Mouse (Mus musculus) bone marrow, adult 2 months (tissue): ENCODE data around the gene Ndufc1. TPM values are rescaled to one million over a fixed set of nuclear protein-coding genes. Genes with fewer than 3 reads are reported as not detected.

Source experiments
- H3K27ac ChIP-seq: fragments of 200-500 bp; 2 replicates; pipeline ENCODE4 v1.5.1; 2012; ENCODE audit warnings: low read depth, mild to moderate bottlenecking, control low read depth, inconsistent platforms, low read length; ENCODE audit not compliant: control insufficient read depth, poor library complexity, insufficient read depth
- H3K4me1 ChIP-seq: fragments of 200-500 bp; 2 replicates; pipeline ENCODE4 v1.6.1; 2011; ENCODE audit warnings: low read length; ENCODE audit not compliant: control insufficient read depth, insufficient read depth
- H3K4me3 ChIP-seq: fragments of 200-500 bp; replicated peaks from 2 replicates; pipeline ENCODE3; 2011; ENCODE audit warnings: mild to moderate bottlenecking, low read depth, low read length, control low read depth; ENCODE audit not compliant: control insufficient read depth
- CTCF ChIP-seq: fragments of 200-500 bp; IDR thresholded peaks from 2 replicates; pipeline ENCODE4 v1.5.1; 2011; ENCODE audit warnings: low read length, control low read depth; ENCODE audit not compliant: control insufficient read depth, insufficient read depth
- POLR2A ChIP-seq: fragments of 200-500 bp; IDR thresholded peaks from 2 replicates; pipeline ENCODE4 v1.6.1; 2011; ENCODE audit warnings: low read depth, mild to moderate bottlenecking, control low read depth, low read length, borderline replicate concordance; ENCODE audit not compliant: control insufficient read depth
- WGBS: fragments of 180-500 bp; shearing (Covaris S2); methylation state at CpG from one replicate; pipeline ENCODE4 v1.1.7; 2018; 5-methylcytosine and 5-hydroxymethylcytosine counted together
- polyA plus RNA-seq: library from polyadenylated mRNA; stranded (reverse); fragments of >200 nt; gene quantifications from 2 replicates; pipeline ENCODE4 v1.2.4, GENCODE M21; 2011; ENCODE audit warnings: low replicate concordance; ENCODE audit not compliant: missing spikeins, insufficient read depth, insufficient read length

Ndufc1 gene
- polyA plus RNA-seq, 1 experiment, result 72.8 TPM

DNA sequence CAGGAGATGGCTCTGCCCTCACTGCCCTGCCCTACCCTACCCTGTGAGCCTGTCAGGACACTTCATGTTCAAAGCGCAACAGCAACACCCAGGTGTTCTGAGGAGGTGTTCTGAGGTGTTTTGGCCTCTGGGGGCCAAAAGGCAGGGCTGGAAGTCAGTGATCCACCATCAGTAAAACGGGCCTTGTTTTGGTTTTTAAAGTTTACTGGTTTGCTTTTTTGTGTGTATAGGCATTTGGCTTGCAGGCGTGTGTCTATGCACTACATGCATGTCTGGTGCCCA lies 30.2 kb downstream of the Ndufc1 start:
- H3K4me1 ChIP-seq, result peaks cover 3% of the 10 kb centered on the region; the same call in 1 of the 2 replicates
- H3K27ac ChIP-seq, result peak overlapping the region; percentile 36
- WGBS, result 74% methylated on average over 3 of the region's 3 CpGs
- H3K4me3 ChIP-seq, result peak overlapping the region; percentile 39
- no peak for TF ChIP-seq POLR2A
- no peak for TF ChIP-seq CTCF

DNA sequence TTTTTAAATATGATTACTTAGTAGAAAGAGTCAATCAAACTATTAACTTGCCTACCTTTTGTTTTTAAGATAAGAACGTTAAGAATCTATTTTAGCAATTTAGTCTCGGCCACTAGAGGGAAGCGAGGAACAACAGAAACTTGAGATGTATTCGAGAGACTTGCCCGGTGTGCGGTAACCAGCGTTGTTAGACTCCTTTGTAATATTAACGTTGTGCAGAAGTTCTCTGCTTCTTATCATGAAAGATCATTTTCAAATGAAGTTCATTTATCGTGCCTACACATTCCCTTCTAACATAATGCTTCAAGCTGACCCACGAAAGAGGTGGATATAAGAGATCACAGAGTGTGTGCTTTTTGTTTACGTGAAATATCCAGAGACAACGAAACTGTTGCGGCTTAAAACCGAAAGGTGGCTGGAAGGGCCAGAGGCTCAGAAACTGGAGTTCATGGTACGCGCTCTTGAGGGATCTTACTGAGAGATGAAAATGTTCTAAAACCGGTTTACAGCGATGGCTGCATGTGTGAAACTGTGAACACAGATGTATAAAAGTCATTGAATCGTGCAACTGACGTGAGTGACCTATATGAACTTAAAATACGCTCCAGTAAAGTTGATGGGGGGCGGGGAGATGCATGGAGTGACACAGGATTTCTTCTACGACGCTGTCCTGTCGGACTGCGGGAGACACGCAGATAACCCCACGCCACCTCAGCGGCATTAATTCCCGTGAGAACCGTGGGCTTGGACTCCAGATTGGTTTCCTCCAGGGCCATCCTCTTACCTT lies 30.7 kb downstream of the Ndufc1 start:
- H3K4me1 ChIP-seq, result peaks cover 3% of the 10 kb centered on the region; the same call in 1 of the 2 replicates

DNA sequence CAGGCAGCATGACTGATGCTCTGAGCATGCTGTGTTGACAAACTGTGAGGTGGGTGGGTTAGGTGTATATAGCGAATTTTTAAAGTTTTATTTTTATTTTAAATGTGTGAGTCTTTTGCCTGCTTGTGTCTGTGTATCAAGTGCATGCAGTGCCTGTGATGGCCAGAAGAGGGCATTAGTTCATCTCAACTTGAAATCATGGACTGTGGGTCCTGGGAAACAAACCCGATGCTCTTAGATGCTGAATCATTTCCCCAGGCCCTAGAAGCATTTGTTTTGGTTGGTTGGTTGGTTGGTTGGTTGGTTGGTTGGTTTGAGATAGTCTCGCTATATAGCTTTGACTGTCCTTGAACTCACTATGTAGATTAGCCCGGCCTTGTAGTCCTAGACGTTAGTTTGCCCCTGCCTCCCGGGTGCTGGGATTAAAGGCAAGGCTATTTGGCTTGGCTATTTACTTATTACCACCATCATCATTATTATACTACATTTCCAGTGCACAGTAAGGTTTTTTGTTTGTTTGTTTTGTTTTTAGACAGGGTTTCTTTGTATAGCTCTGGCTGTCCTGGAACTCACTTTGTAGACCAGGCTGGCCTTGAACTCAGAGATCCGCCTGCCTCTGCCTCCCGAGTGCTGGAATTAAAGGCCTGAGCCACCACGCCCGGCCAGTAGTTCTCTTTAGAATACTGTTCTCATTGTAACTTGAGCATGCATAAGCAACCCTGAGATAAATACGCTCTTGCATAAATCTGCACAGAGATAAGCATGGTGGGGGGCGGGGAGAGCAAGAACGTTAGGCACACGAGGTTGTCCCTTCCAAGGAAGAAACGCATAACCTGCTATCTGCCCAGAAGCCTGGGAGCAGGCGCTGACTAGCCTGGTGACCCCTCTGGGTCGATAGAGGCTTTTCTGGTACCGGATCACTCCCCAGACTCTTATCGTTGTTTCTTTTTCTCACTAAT lies 33.2 kb downstream of the Ndufc1 start:
- WGBS, result 60% methylated on average over 19 of the region's 19 CpGs
- no peak overlapping the region for H3K4me3 ChIP-seq

More for the DNA sequence above, 30.7 kb downstream of the Ndufc1 start:
- Histone ChIP-seq H3K4me3 (peak overlapping the region; percentile 39), H3K27ac (peak overlapping the region; percentile 36)
- 24% methylated on average over 31 of the region's 31 CpGs for WGBS
- TF ChIP-seq POLR2A (no peak), CTCF (no peak)

DNA sequence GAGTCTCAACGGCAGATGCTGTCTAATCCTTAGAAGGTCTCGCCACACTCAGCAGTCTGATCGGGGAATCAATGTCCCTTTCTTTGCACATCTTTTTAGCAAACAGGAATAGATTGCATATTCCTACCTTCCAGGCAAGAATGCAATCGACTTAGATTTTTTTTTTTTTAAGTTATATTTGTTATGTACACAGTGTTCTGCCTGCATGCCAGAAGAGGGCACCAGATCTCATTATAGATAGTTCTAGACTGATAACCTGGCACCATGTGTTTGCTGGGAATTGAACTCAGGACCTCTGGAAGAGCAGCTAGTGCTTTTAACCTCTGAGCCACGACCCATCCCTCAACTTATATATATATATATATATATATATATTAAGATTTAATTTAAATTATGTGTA lies 35.2 kb downstream of the Ndufc1 start:
- Histone ChIP-seq H3K4me1 (peaks cover 2% of the 10 kb centered on the region; the same call in 1 of the 2 replicates), H3K27ac (no peak overlapping the region), H3K4me3 (no peak overlapping the region)
- 68% methylated on average over 5 of the region's 5 CpGs for WGBS
- TF ChIP-seq POLR2A, result no peak
- no peak for TF ChIP-seq CTCF

More for the DNA sequence above, 33.2 kb downstream of the Ndufc1 start:
- H3K27ac ChIP-seq, result no peak overlapping the region
- TF ChIP-seq POLR2A (no peak), CTCF (peak; percentile 36; the same call in 1 of the 2 replicates)
- peaks cover 3% of the 10 kb centered on the region; the same call in 1 of the 2 replicates for H3K4me1 ChIP-seq

DNA sequence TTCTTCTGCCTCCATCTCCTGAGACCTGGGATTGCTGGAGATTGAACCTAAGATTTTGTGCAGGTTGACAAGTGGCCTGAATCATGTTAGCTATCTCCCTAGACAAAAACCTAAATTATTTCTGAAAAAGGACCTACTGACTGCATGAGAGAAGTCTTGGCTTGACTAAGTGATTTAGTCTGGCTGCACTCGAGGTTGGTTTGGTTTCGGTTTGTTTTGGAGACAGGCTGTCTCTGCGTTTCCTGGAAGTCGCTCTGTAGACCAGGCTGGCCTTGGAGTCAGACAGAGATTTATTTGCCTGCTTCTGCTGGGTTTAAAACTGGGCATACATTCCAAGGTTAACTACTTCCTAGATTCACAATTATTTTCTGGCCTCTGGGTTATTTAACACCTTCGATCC lies 35.9 kb downstream of the Ndufc1 start:
- H3K4me1 ChIP-seq, result peaks cover 1% of the 10 kb centered on the region; the same call in 1 of the 2 replicates
- 43% methylated on average over 5 of the region's 5 CpGs for WGBS
- TF ChIP-seq POLR2A (no peak), CTCF (no peak)
- H3K27ac ChIP-seq, result no peak overlapping the region
- no peak overlapping the region for H3K4me3 ChIP-seq

DNA sequence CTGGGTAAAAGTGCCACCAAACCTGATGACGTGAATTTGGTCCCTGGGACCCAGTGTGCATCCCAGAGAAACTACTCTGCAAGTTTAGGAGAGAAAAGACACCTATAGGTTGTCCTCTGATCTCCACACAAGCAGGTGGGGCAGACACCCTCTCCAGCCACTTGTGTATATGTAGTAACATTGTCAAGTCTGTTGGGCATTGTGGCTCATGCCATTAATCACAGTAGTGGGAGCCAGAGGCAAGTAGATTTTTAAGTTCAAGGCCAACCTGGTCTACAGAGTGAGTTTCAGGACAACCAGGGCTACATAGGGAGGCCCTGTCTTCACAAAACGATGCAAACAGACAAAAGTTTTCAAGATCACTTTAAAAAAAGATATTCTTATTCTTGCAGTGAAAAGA lies 37.0 kb downstream of the Ndufc1 start:
- TF ChIP-seq CTCF (no peak), POLR2A (no peak)
- peaks cover 1% of the 10 kb centered on the region; the same call in 1 of the 2 replicates for H3K4me1 ChIP-seq

DNA sequence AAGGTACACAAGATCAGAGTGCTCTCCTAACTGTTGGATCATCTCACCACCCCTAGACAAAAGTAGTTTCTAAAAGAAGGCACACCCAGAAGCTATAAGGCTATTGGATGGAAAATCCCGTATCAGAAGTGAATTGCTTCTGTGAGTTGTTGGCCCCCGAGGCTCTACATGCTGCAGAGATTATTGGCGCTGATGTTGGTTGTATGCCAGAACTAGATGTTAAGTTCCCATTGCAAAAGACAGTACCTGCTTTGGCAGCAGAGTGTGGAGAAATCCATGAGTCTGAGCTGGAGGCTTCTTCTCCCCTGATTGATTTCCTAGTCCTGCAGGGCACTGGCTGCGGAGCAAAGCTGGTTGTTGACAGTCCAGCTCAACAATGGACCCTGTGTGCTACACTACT lies 40.8 kb downstream of the Ndufc1 start:
- no peak overlapping the region for H3K27ac ChIP-seq
- no peaks in the 10 kb centered on the region; the same call in 1 of the 2 replicates for H3K4me1 ChIP-seq
- no peak overlapping the region for H3K4me3 ChIP-seq
- TF ChIP-seq CTCF (no peak), POLR2A (no peak)
- 60% methylated on average over 4 of the region's 4 CpGs for WGBS

More for the DNA sequence above, 37.0 kb downstream of the Ndufc1 start:
- no peak overlapping the region for H3K4me3 ChIP-seq
- H3K27ac ChIP-seq, result no peak overlapping the region
- WGBS, result 86% methylated on average over 2 of the region's 2 CpGs

DNA sequence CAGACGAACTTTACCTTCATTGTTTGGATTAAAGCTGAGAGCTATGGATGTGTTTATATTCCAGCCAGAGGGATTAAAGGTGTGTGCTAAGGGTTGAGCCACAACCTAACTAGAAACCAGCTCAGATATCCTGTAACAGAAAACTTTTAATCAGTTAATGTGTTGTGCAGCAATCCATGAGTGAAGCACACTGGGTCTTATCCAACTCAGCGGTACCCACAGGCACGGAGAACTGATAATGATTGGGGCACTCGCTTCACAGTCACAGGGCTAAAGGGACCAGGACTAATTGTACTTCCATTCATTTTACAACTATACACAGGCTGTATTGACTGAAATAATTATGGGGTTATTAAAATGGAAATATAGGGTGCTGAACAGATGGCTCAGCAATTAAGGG lies 41.9 kb downstream of the Ndufc1 start:
- 73% methylated on average over 4 of the region's 4 CpGs for WGBS
- H3K27ac ChIP-seq, result no peak overlapping the region

More for the DNA sequence above, 41.9 kb downstream of the Ndufc1 start:
- no peak overlapping the region for H3K4me3 ChIP-seq
- no peaks in the 10 kb centered on the region; the same call in 1 of the 2 replicates for H3K4me1 ChIP-seq
- TF ChIP-seq CTCF, result no peak
